Mouse (Mus musculus): ENCODE results near the gene Syf2. TPM values are rescaled to one million over a fixed set of nuclear protein-coding genes. Genes with fewer than 3 reads are reported as not detected.

Gene Syf2
- total and polyA plus RNA-seq, 2 experiments from 2014 or later, result 45.3 to 69.4 TPM

GRCm38 (mm10) chr4:134915223-134916050 is 15.3 kb upstream of the Syf2 start:
- peak overlapping the region; percentile 70 for H3K4me3 ChIP-seq (ENCODE audit: low read depth, low read length)
- DNase-seq (ENCODE audit: low spot score) (no peak), ATAC-seq (ENCODE audit: low FRiP score) (peak; percentile 32; the same call in 1 of the 2 replicates)
- no peaks in the 10 kb centered on the region for H3K27me3 ChIP-seq (ENCODE audit: insufficient read depth, low read length)
- H3K9me3 ChIP-seq (ENCODE audit: low read length), result no peaks in the 10 kb centered on the region
- peak overlapping the region; percentile 80; the same call in 1 of the 2 replicates for H3K27ac ChIP-seq (ENCODE audit: low read depth, low read length)
- WGBS, result 53% methylated on average over 14 of the region's 14 CpGs
- peak overlapping the region; percentile 62 for H3K4me2 ChIP-seq (ENCODE audit: low read depth, low read length, poor library complexity, severe bottlenecking)
- peak overlapping the region; percentile 79 for H3K9ac ChIP-seq (replicated peaks; ENCODE audit: low read length, poor library complexity, severe bottlenecking)
- TF ChIP-seq CTCF (IDR thresholded peaks at IDR 0.05), result no peak
- H3K4me1 ChIP-seq (ENCODE audit: insufficient read depth, low read length), result no peaks in the 10 kb centered on the region
- H3K36me3 ChIP-seq (ENCODE audit: insufficient read depth, low read length), result no peaks in the 10 kb centered on the region

DNA sequence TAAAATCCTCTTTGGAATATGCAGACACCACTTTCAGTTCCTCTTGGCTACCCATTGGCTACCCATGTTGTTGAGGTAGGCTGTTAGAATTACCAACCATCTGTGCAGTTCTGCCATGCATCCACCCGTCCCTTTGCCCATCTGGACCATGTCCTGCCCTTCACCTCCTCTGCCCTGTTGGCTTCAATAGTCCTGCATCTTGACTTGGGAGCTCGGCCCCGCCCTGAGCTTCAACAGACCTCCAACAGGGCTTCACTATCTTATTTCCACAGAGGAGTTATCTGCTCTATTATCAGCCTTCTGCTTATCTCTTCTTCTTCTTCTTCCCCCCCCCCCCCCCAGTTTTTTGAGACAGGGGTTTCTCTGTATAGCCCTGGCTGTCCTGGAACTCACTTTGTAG is 13.5 kb upstream of the Syf2 start:
- no peaks in the 10 kb centered on the region for H3K9me3 ChIP-seq (ENCODE audit: low read length)
- H3K4me2 ChIP-seq (ENCODE audit: low read depth, low read length, poor library complexity, severe bottlenecking), result no peak overlapping the region
- TF ChIP-seq CTCF (IDR thresholded peaks at IDR 0.05), result no peak
- 78% methylated on average over 3 of the region's 3 CpGs for WGBS
- no peaks in the 10 kb centered on the region for H3K4me1 ChIP-seq (ENCODE audit: insufficient read depth, low read length)
- ATAC-seq (ENCODE audit: low FRiP score), result no peak
- H3K9ac ChIP-seq (replicated peaks; ENCODE audit: low read length, poor library complexity, severe bottlenecking), result no peak overlapping the region
- H3K4me3 ChIP-seq (ENCODE audit: low read depth, low read length), result no peak overlapping the region
- no peaks in the 10 kb centered on the region for H3K36me3 ChIP-seq (ENCODE audit: insufficient read depth, low read length)
- no peak overlapping the region for H3K27ac ChIP-seq (ENCODE audit: low read depth, low read length)
- no peak for DNase-seq (ENCODE audit: low spot score)
- H3K27me3 ChIP-seq (ENCODE audit: insufficient read depth, low read length), result no peaks in the 10 kb centered on the region

DNA sequence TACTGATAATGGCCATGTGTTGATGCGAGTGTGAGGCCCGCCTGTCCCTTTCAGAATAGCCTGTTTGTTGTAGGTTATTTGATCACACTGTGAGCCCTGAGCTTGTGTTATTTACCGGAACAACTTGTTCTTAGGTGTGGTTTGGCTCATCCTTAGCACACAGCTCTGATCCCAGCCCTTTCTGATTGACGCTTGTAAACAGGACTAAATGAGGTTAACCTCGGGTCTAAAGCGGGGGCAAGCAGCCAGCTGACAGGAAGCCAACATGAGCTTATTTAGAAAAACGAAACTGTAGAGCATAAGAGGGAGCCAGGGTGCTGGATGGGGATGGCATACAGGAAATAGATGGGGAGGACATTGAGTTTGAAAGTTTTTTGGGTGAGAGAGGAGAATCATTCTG is 12.3 kb upstream of the Syf2 start:
- H3K4me1 ChIP-seq (ENCODE audit: insufficient read depth, low read length), result no peaks in the 10 kb centered on the region
- H3K4me3 ChIP-seq (ENCODE audit: low read depth, low read length), result no peak overlapping the region
- ATAC-seq (ENCODE audit: low FRiP score) (no peak), DNase-seq (ENCODE audit: low spot score) (no peak)
- 65% methylated on average over 7 of the region's 7 CpGs for WGBS
- H3K4me2 ChIP-seq (ENCODE audit: low read depth, low read length, poor library complexity, severe bottlenecking), result no peak overlapping the region
- H3K36me3 ChIP-seq (ENCODE audit: insufficient read depth, low read length), result no peaks in the 10 kb centered on the region
- H3K9ac ChIP-seq (replicated peaks; ENCODE audit: low read length, poor library complexity, severe bottlenecking), result no peak overlapping the region
- no peaks in the 10 kb centered on the region for H3K27me3 ChIP-seq (ENCODE audit: insufficient read depth, low read length)
- no peak overlapping the region for H3K27ac ChIP-seq (ENCODE audit: low read depth, low read length)
- no peak for TF ChIP-seq CTCF (IDR thresholded peaks at IDR 0.05)
- no peaks in the 10 kb centered on the region for H3K9me3 ChIP-seq (ENCODE audit: low read length)

DNA sequence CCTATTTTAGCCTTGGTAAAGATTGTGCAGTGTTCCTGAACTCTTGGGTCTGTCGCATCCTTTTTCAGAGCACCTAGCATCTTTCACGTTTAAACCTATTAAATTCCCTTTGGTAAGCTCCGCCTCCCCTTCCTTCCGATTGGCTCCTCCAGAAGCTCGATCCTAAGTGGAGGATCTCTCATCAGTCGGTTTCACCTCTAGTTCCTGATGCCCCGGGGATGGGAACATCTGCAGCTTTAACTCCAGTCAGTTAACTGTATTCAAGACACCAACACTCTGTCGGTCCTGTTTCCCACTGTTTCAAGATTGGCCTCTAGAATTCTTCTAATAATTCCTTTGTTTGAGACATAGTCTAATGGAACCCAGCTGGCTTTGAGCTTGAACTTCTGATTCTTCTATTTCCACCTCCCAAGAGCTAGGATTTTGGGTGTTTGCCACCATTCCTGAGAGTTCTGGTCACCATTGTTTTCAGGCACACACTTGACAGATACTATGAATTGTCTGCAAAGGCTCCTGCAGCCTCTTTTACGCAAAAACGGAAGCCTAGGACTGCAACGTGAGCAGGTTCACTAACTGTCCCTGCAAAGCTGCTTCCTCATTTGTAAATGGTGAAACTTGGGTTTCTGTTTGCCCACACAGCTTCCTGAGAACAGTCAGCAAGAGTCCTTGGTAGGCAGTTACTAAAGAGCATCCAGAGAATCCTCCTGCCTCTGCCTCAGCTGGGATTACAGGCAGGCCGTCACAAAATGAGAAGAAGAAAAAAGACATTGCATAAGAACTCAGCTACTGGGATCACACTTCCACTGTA is 10.8 kb upstream of the Syf2 start:
- no peak for ATAC-seq (ENCODE audit: low FRiP score)
- no peaks in the 10 kb centered on the region for H3K4me1 ChIP-seq (ENCODE audit: insufficient read depth, low read length)
- no peaks in the 10 kb centered on the region for H3K27me3 ChIP-seq (ENCODE audit: insufficient read depth, low read length)
- DNase-seq (ENCODE audit: low spot score), result peak; percentile 34
- no peak overlapping the region for H3K9ac ChIP-seq (replicated peaks; ENCODE audit: low read length, poor library complexity, severe bottlenecking)
- 40% methylated on average over 12 of the region's 12 CpGs for WGBS
- H3K4me3 ChIP-seq (ENCODE audit: low read depth, low read length), result no peak overlapping the region
- no peaks in the 10 kb centered on the region for H3K36me3 ChIP-seq (ENCODE audit: insufficient read depth, low read length)
- H3K27ac ChIP-seq (ENCODE audit: low read depth, low read length), result no peak overlapping the region
- no peaks in the 10 kb centered on the region for H3K9me3 ChIP-seq (ENCODE audit: low read length)
- TF ChIP-seq CTCF (IDR thresholded peaks at IDR 0.05), result no peak
- H3K4me2 ChIP-seq (ENCODE audit: low read depth, low read length, poor library complexity, severe bottlenecking), result no peak overlapping the region

DNA sequence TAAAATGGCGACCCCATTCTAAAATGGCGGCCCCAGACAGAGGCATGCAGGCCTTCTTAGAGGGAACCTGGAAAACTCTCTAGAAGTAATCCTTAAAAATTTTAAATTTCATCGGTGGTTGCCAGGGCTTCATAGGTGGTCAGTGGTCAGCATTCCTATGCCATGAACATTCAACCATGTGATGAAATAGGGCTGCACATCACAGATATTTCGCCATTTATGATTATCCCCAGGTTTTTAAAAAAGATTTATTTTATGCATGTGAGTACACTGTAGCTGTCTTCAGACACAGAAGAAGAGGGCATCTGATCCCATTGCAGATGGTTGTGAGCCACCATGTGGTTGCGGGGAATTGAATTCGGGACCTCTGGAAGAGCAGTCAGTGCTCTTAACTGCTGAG is 10.1 kb upstream of the Syf2 start:
- Histone ChIP-seq H3K9ac (replicated peaks; ENCODE audit: low read length, poor library complexity, severe bottlenecking) (no peak overlapping the region), H3K4me2 (ENCODE audit: low read depth, low read length, poor library complexity, severe bottlenecking) (no peak overlapping the region)
- ATAC-seq (ENCODE audit: low FRiP score), result no peak

GRCm38 (mm10) chr4:134921703-134922102 is 9.0 kb upstream of the Syf2 start:
- H3K27me3 ChIP-seq (ENCODE audit: insufficient read depth, low read length), result no peaks in the 10 kb centered on the region
- peaks cover 3% of the 10 kb centered on the region; the same call in 1 of the 2 replicates for H3K4me1 ChIP-seq (ENCODE audit: insufficient read depth, low read length)
- no peak overlapping the region for H3K4me2 ChIP-seq (ENCODE audit: low read depth, low read length, poor library complexity, severe bottlenecking)
- H3K36me3 ChIP-seq (ENCODE audit: insufficient read depth, low read length), result peaks cover 6% of the 10 kb centered on the region
- no peak for ATAC-seq (ENCODE audit: low FRiP score)
- WGBS, result 97% methylated on average over 4 of the region's 4 CpGs
- no peak overlapping the region for H3K9ac ChIP-seq (replicated peaks; ENCODE audit: low read length, poor library complexity, severe bottlenecking)
- no peak overlapping the region for H3K4me3 ChIP-seq (ENCODE audit: low read depth, low read length)
- no peak for TF ChIP-seq CTCF (IDR thresholded peaks at IDR 0.05)
- no peaks in the 10 kb centered on the region for H3K9me3 ChIP-seq (ENCODE audit: low read length)
- H3K27ac ChIP-seq (ENCODE audit: low read depth, low read length), result no peak overlapping the region
- DNase-seq (ENCODE audit: low spot score), result no peak

More for the DNA sequence above, 10.1 kb upstream of the Syf2 start:
- H3K9me3 ChIP-seq (ENCODE audit: low read length), result no peaks in the 10 kb centered on the region
- peaks cover 3% of the 10 kb centered on the region; the same call in 1 of the 2 replicates for H3K4me1 ChIP-seq (ENCODE audit: insufficient read depth, low read length)
- no peaks in the 10 kb centered on the region for H3K27me3 ChIP-seq (ENCODE audit: insufficient read depth, low read length)
- WGBS, result 98% methylated on average over 6 of the region's 6 CpGs
- H3K4me3 ChIP-seq (ENCODE audit: low read depth, low read length), result no peak overlapping the region
- no peak overlapping the region for H3K27ac ChIP-seq (ENCODE audit: low read depth, low read length)
- no peak for DNase-seq (ENCODE audit: low spot score)
- no peak for TF ChIP-seq CTCF (IDR thresholded peaks at IDR 0.05)
- 0 out of 2 replicates have a peak, but pooled peaks cover under 1% of the 10 kb centered on the region for H3K36me3 ChIP-seq (ENCODE audit: insufficient read depth, low read length)

Data from midbrain, postnatal 0 days (tissue).